Mouse (Mus musculus) T-cell, adult 2 months (primary cell): ENCODE measurements around the gene Eif3k.
A peak's percentile ranks its signal among the peaks of the same experiment; 100 is the strongest.
"Not testable (repeated sequence)": the region's sequence is repeated elsewhere in the genome, so short reads cannot be mapped to it uniquely, and the experiment has no call there.

Experiments
- DNase-seq: peaks from one replicate; pipeline ENCODE4 v3.0.0; 2022; ENCODE audit warnings: low spot score

Gene Eif3k

GRCm38 (mm10) chr7:28985207-28985606 is 3.5 kb upstream of the Eif3k start:
- no peak for DNase-seq

- no peak for DNase-seq
Observed at GRCm38 (mm10) chr7:28984452-28984851, 2.8 kb upstream of the Eif3k start.

DNA sequence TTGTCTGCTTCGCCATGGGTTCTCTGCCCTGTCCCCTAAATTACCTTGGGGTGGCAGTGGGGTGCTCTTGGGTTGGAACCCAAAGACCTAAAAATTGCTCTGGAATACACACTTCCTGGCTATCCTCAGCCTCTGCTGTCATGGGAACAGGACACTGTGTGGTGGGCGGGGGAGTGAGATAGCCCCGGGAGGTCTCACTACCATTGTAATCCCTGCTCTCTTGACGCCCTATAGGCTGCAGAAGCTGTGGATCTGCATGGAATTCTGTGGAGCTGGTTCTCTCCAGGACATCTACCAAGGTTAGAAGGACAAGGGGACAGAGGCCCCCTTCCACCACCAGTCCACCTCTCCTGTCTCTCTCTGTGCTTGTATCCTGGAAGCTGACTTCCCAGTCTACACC is 2.2 kb upstream of the Eif3k start:
- no peak for DNase-seq

GRCm38 (mm10) chr7:28983141-28983564 is 1.5 kb upstream of the Eif3k start:
- peak; percentile 25 for DNase-seq

GRCm38 (mm10) chr7:28982274-28983013 is 780 bp upstream of the Eif3k start:
- peak; percentile 81 for DNase-seq

GRCm38 (mm10) chr7:28977556-28977955 is 4.1 kb downstream of the Eif3k start:
- DNase-seq = no peak

DNA sequence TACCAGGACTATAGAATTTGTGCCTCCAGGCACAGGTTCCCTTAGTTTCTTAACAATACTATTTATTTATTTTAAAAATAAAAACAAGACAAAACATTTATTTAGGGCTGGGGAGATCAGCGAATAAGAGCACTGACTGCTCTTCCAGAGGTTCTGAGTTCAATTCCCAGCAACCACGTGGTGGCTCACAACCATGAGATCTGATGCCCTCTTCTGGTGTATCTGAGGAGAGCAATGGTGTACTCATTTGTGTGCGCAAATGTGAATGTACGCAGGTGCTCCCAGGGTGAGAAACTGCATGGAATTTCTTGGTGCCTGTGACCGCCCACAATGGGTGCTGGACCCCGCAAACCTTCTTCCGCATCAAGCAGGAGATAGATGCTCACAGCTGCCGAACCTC is 8.6 kb downstream of the Eif3k start:
- no peak for DNase-seq

DNA sequence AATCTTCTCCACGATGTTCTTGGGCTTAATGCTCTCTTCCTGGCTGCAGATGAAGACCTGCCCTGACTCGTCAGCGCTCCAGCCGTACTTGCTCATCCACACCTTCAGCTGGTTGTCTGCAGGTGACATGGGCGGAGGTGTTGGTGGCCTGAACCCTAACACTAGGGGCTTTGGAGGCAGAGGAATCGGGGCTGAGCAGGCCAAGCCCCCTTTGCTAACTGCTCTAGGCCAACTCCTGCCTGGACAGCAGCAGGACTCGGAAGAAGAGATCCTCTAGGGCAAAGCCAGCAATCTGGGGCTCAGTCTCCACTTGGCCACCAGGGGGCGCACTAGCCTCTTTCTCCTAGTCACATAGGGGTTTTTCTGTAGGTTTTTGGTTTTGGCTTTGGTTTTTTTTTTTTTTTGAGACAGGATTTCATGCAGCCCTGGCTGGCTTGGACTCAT is 9.1 kb downstream of the Eif3k start:
- DNase-seq = peak; percentile 78

GRCm38 (mm10) chr7:28971770-28972269 is 9.8 kb downstream of the Eif3k start:
- DNase-seq = no peak

DNA sequence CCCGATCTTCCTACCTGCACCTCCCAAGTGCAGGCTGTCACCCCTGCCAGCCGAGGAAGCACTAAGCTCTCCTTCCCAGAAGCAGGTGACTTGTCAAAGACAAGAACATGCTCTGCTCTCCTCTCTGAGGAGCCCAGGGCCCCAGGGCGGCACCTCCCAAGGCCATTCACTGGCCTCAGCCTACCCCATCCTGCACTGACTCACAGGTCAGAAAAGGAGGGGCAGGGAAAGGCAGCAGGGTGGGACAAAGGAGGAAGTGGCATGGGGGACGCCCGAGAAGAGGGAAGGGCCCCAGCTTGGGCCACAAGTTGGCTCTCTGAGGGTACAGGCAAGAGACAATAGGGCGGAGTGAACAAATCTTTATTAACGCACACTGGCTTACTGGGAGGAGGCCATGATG is 10.6 kb downstream of the Eif3k start:
- no peak for DNase-seq

- no peak for DNase-seq
Observed at GRCm38 (mm10) chr7:28969672-28970394, 11.8 kb downstream of the Eif3k start.

DNA sequence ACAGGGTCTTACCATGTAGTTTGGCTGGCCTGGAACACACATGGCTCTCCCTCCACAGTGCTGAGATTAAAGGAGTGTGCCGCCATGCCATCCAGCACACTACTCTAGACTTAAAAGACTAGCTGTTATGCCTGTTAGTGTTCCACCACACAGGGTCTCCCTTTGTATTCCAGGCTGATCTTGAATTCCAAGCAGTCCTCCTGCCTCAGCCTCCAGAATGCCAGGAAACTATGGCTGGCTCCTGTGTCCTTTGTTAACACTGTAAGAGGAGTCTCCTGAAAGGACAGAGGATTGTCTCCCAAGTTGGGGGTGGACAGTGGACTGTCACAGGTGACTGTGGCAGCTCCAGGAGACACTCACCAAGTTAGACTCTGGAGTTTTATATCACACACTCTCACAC is 12.4 kb downstream of the Eif3k start:
- DNase-seq = no peak

DNA sequence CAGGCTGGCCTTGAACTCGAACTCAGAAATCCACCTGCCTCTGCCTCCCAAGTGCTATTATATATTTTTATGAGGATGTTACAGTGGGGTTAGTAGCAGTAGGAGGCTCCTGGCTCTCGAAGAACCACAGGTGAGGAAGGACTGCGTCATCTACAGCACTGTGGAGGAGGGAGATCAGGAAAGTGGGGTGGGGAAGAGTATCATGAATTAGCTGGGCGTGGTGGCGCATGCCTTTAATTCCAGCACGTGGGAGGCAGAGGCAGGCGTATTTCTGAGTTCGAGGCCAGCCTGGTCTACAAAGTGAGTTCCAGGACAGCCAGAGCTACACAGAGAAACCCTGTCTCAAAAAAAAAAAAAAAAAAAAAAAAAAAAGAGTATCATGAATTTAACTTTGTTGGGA is 13.5 kb downstream of the Eif3k start:
- not testable (repeated sequence) for DNase-seq

GRCm38 (mm10) chr7:28966751-28967505 is 14.7 kb downstream of the Eif3k start:
- no peak for DNase-seq

- no peak for DNase-seq
Observed at GRCm38 (mm10) chr7:28966181-28966580, 15.5 kb downstream of the Eif3k start.

DNA sequence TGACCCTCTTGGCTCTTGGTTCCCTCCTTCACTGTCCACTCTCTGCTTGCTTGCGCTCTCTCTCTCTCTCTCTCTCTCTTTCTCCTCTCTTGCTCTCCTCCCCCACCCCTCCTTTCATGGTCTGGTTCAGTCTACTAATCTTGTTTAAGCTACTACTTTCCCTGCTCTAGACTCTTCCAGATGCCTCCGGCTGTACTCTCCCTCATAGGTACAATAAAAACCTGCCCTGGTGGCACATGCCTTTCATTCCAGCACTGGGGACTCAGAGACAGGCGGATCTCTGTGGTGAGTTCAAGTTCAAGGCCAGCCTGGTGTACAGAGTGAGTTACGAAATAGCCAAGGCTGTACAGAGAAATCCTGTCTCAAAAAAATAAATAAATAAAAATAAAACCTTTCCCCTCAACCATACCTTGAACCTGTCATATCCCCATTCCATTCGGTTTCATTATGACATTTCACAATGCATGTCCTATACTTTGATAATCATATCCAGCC is 16.3 kb downstream of the Eif3k start:
- no peak for DNase-seq

DNA sequence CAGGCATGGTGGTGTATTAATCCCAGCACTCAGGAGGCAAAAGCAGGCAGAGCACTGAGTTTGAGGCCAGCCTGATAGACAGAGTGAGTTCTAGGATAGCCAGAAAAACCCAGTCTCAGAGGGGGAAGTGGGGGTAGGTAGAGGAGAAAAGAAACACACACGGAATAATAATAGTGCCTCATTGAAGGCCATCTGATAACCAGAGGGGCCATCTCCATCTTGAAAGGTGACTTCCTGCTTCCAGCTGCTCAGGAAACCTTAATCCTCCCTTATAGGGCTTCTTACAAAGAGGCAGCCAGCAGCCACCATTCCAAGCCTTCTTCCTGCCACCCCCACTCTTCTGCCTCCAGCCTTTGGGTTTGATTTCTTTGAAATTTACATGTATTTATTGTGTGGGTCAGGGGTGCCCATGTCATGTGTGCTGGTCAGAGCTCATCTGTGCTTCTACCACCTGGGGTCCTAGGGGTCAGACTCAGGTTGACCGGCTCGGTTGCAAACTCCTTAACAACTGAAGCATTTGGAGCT is 18.2 kb downstream of the Eif3k start:
- DNase-seq = no peak

DNA sequence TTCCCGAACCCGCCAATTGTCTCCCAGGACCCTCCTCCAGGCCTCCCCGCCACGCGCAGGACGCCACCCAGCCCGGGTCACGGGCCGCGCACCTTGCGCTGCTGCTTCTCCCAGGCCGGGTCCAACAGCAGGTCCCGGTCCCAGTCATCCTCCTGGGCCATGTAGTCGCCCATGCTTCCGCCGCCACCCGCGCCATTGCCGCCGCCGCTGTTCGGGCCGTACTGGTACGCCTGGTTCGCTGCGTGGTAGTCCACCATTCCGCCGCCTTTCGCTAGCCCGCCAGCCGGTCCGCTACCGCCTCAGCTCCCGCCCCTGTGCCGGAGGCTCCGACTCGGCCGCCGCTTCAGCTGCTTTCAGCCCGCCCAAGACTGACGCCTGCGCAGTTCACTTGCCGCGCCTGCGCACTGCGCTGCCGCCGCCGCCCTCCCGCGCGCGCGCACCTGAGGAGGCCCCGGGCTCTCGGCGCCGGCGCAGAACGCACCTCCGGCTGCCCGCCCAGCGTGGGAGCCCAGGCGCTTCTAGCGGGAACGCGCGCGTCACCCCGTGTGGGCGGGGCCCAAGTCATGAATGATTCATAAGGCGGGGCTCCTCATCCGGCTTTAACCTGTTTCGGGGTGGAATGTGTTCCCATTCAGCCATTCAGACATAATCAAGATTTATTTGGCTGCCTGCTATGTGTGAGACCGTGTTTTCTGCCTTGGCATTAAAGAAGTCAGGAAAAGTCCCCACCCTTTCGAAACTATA is 19.6 kb downstream of the Eif3k start, which contains the start of gene Actn4:
TSS of gene Actn4 (minus strand) at position 414 of the 744 bp plus-strand sequence.
- DNase-seq = peak; percentile 99

GRCm38 (mm10) chr7:28961584-28961926 is 20.1 kb downstream of the Eif3k start:
- no peak for DNase-seq

GRCm38 (mm10) chr7:28960354-28961046 is 21.2 kb downstream of the Eif3k start:
- DNase-seq = no peak
